Mouse (Mus musculus): ENCODE results near the gene Mrap2. TPM values are rescaled to one million over a fixed set of nuclear protein-coding genes. Genes with fewer than 3 reads are reported as not detected.
"Not testable (repeated sequence)": the region's sequence is repeated elsewhere in the genome, so short reads cannot be mapped to it uniquely, and the experiment has no call there.

Gene Mrap2
- 2.1 and 2.4 TPM in 2 replicates for polyA plus RNA-seq (2014; fragmentation: Nextera tagmentation; extraction: Ambion mirVana)

GRCm38 (mm10) chr9:87144106-87144505, at the start of gene Mrap2:
TSS of gene Mrap2 (plus strand) at chr9:87144306.
- WGBS = 2% methylated on average over 29 of the region's 29 CpGs
- Histone ChIP-seq H3K27me3 (ENCODE audit: control insufficient read depth, insufficient read depth, low read length) (peaks cover 28% of the 10 kb centered on the region), H3K4me2 (replicated peaks) (peak within 1 kb of the TSS; percentile 87), H3K4me3 (replicated peaks; ENCODE audit: low read length) (peak within 1 kb of the TSS; percentile 38), H3K9ac (peak within 1 kb of the TSS; percentile 31), H3K36me3 (replicated peaks; ENCODE audit: control insufficient read depth, insufficient read depth) (no peaks in the 10 kb centered on the region), H3K9me3 (ENCODE audit: control insufficient read depth, low read length) (no peaks in the 10 kb centered on the region), H3K27ac (no peak within 1 kb of the TSS), H3K4me1 (replicated peaks; ENCODE audit: control insufficient read depth, insufficient read depth, low read length) (peaks cover 9% of the 10 kb centered on the region)
- DNase-seq (ENCODE audit: low spot score) (peak; percentile 79), ATAC-seq (ENCODE audit: low FRiP score) (peak; percentile 93)

- DNase-seq (ENCODE audit: low spot score) = no peak
- Histone ChIP-seq H3K27me3 (ENCODE audit: control insufficient read depth, insufficient read depth, low read length) (no peaks in the 10 kb centered on the region), H3K9me3 (ENCODE audit: control insufficient read depth, low read length) (no peaks in the 10 kb centered on the region), H3K27ac (no peak overlapping the region), H3K4me2 (replicated peaks) (no peak overlapping the region), H3K4me3 (replicated peaks; ENCODE audit: low read length) (no peak overlapping the region), H3K4me1 (replicated peaks; ENCODE audit: control insufficient read depth, insufficient read depth, low read length) (no peaks in the 10 kb centered on the region), H3K36me3 (replicated peaks; ENCODE audit: control insufficient read depth, insufficient read depth) (no peaks in the 10 kb centered on the region), H3K9ac (no peak overlapping the region)
- WGBS = 68% methylated on average over 2 of the region's 2 CpGs
- ATAC-seq (ENCODE audit: low FRiP score) = no peak
Measured at GRCm38 (mm10) chr9:87097989-87098388, 46.1 kb upstream of the Mrap2 start.

- no peaks in the 10 kb centered on the region for H3K36me3 ChIP-seq (replicated peaks; ENCODE audit: control insufficient read depth, insufficient read depth)
- H3K27me3 ChIP-seq (ENCODE audit: control insufficient read depth, insufficient read depth, low read length) = no peaks in the 10 kb centered on the region
- H3K9ac ChIP-seq = peak overlapping the region; percentile 31; the same call in 1 of the 2 replicates
- H3K4me2 ChIP-seq (replicated peaks) = peak overlapping the region; percentile 33
- no peaks in the 10 kb centered on the region for H3K9me3 ChIP-seq (ENCODE audit: control insufficient read depth, low read length)
- ATAC-seq (ENCODE audit: low FRiP score) (0 out of 2 replicates have a peak, but pooled peaks have one; percentile 31), DNase-seq (ENCODE audit: low spot score) (no peak)
- 66% methylated on average over 5 of the region's 5 CpGs for WGBS
- peaks cover 14% of the 10 kb centered on the region for H3K4me1 ChIP-seq (replicated peaks; ENCODE audit: control insufficient read depth, insufficient read depth, low read length)
- peak overlapping the region; percentile 85 for H3K27ac ChIP-seq
- no peak overlapping the region for H3K4me3 ChIP-seq (replicated peaks; ENCODE audit: low read length)
Measured at GRCm38 (mm10) chr9:87115019-87115418, 29.1 kb upstream of the Mrap2 start.

- Histone ChIP-seq H3K27me3 (ENCODE audit: control insufficient read depth, insufficient read depth, low read length) (no peaks in the 10 kb centered on the region), H3K4me2 (replicated peaks) (peak overlapping the region; percentile 33), H3K36me3 (replicated peaks; ENCODE audit: control insufficient read depth, insufficient read depth) (no peaks in the 10 kb centered on the region), H3K4me1 (replicated peaks; ENCODE audit: control insufficient read depth, insufficient read depth, low read length) (peaks cover 14% of the 10 kb centered on the region), H3K9ac (peak overlapping the region; percentile 31; the same call in 1 of the 2 replicates), H3K27ac (peak overlapping the region; percentile 85), H3K9me3 (ENCODE audit: control insufficient read depth, low read length) (no peaks in the 10 kb centered on the region), H3K4me3 (replicated peaks; ENCODE audit: low read length) (no peak overlapping the region)
- peak; percentile 73 for DNase-seq (ENCODE audit: low spot score)
- ATAC-seq (ENCODE audit: low FRiP score) = peak; percentile 84
- WGBS = 14% methylated on average over 6 of the region's 6 CpGs
Measured at GRCm38 (mm10) chr9:87115456-87115931, 28.6 kb upstream of the Mrap2 start.

GRCm38 (mm10) chr9:87115978-87116377, 28.1 kb upstream of the Mrap2 start:
- DNase-seq (ENCODE audit: low spot score) = no peak
- H3K9ac ChIP-seq = no peak overlapping the region; the same call in 1 of the 2 replicates
- no peak overlapping the region for H3K4me3 ChIP-seq (replicated peaks; ENCODE audit: low read length)
- H3K27me3 ChIP-seq (ENCODE audit: control insufficient read depth, insufficient read depth, low read length) = no peaks in the 10 kb centered on the region
- peak overlapping the region; percentile 85 for H3K27ac ChIP-seq
- WGBS = 66% methylated on average over 1 of the region's 1 CpGs
- H3K36me3 ChIP-seq (replicated peaks; ENCODE audit: control insufficient read depth, insufficient read depth) = no peaks in the 10 kb centered on the region
- peak overlapping the region; percentile 33; the same call in 1 of the 2 replicates for H3K4me2 ChIP-seq (replicated peaks)
- peak; percentile 18; the same call in 1 of the 2 replicates for ATAC-seq (ENCODE audit: low FRiP score)
- peaks cover 14% of the 10 kb centered on the region for H3K4me1 ChIP-seq (replicated peaks; ENCODE audit: control insufficient read depth, insufficient read depth, low read length)
- H3K9me3 ChIP-seq (ENCODE audit: control insufficient read depth, low read length) = no peaks in the 10 kb centered on the region

GRCm38 (mm10) chr9:87118996-87119395, 25.1 kb upstream of the Mrap2 start:
- H3K36me3 ChIP-seq (replicated peaks; ENCODE audit: control insufficient read depth, insufficient read depth) = no peaks in the 10 kb centered on the region
- H3K27me3 ChIP-seq (ENCODE audit: control insufficient read depth, insufficient read depth, low read length) = no peaks in the 10 kb centered on the region
- no peak overlapping the region for H3K4me3 ChIP-seq (replicated peaks; ENCODE audit: low read length)
- DNase-seq (ENCODE audit: low spot score) (no peak), ATAC-seq (ENCODE audit: low FRiP score) (no peak)
- H3K27ac ChIP-seq = no peak overlapping the region
- no peak overlapping the region for H3K9ac ChIP-seq
- no peak overlapping the region for H3K4me2 ChIP-seq (replicated peaks)
- no peaks in the 10 kb centered on the region for H3K9me3 ChIP-seq (ENCODE audit: control insufficient read depth, low read length)
- peaks cover 14% of the 10 kb centered on the region for H3K4me1 ChIP-seq (replicated peaks; ENCODE audit: control insufficient read depth, insufficient read depth, low read length)
- 76% methylated on average over 3 of the region's 3 CpGs for WGBS

GRCm38 (mm10) chr9:87121956-87122493, 22.1 kb upstream of the Mrap2 start:
- WGBS = 64% methylated on average over 9 of the region's 9 CpGs
- Histone ChIP-seq H3K9me3 (ENCODE audit: control insufficient read depth, low read length) (no peaks in the 10 kb centered on the region), H3K4me1 (replicated peaks; ENCODE audit: control insufficient read depth, insufficient read depth, low read length) (no peaks in the 10 kb centered on the region), H3K4me3 (replicated peaks; ENCODE audit: low read length) (no peak overlapping the region), H3K36me3 (replicated peaks; ENCODE audit: control insufficient read depth, insufficient read depth) (no peaks in the 10 kb centered on the region), H3K27ac (no peak overlapping the region), H3K27me3 (ENCODE audit: control insufficient read depth, insufficient read depth, low read length) (no peaks in the 10 kb centered on the region), H3K4me2 (replicated peaks) (no peak overlapping the region), H3K9ac (no peak overlapping the region)
- DNase-seq (ENCODE audit: low spot score) (no peak), ATAC-seq (ENCODE audit: low FRiP score) (no peak)

GRCm38 (mm10) chr9:87127046-87127445, 17.1 kb upstream of the Mrap2 start:
- not testable (repeated sequence) for H3K36me3 ChIP-seq (replicated peaks; ENCODE audit: control insufficient read depth, insufficient read depth); H3K9me3 ChIP-seq (ENCODE audit: control insufficient read depth, low read length); H3K4me2 ChIP-seq (replicated peaks); H3K27me3 ChIP-seq (ENCODE audit: control insufficient read depth, insufficient read depth, low read length); DNase-seq (ENCODE audit: low spot score); H3K27ac ChIP-seq; H3K4me1 ChIP-seq (replicated peaks; ENCODE audit: control insufficient read depth, insufficient read depth, low read length); H3K4me3 ChIP-seq (replicated peaks; ENCODE audit: low read length); ATAC-seq (ENCODE audit: low FRiP score); H3K9ac ChIP-seq
- 90% methylated on average over 4 of the region's 6 CpGs for WGBS

GRCm38 (mm10) chr9:87135765-87136558, 8.1 kb upstream of the Mrap2 start:
- DNase-seq (ENCODE audit: low spot score) (no peak), ATAC-seq (ENCODE audit: low FRiP score) (peak; percentile 49; the same call in 1 of the 2 replicates)
- Histone ChIP-seq H3K27me3 (ENCODE audit: control insufficient read depth, insufficient read depth, low read length) (no peaks in the 10 kb centered on the region), H3K4me2 (replicated peaks) (no peak overlapping the region), H3K9me3 (ENCODE audit: control insufficient read depth, low read length) (no peaks in the 10 kb centered on the region), H3K27ac (no peak overlapping the region), H3K36me3 (replicated peaks; ENCODE audit: control insufficient read depth, insufficient read depth) (no peaks in the 10 kb centered on the region), H3K4me3 (replicated peaks; ENCODE audit: low read length) (no peak overlapping the region), H3K4me1 (replicated peaks; ENCODE audit: control insufficient read depth, insufficient read depth, low read length) (no peaks in the 10 kb centered on the region), H3K9ac (no peak overlapping the region)
- WGBS = 65% methylated on average over 14 of the region's 14 CpGs

Data from hindbrain, embryonic 14.5 days (tissue).